Mouse (Mus musculus): ENCODE results near the gene Polr2f.

The Polr2f gene

DNA sequence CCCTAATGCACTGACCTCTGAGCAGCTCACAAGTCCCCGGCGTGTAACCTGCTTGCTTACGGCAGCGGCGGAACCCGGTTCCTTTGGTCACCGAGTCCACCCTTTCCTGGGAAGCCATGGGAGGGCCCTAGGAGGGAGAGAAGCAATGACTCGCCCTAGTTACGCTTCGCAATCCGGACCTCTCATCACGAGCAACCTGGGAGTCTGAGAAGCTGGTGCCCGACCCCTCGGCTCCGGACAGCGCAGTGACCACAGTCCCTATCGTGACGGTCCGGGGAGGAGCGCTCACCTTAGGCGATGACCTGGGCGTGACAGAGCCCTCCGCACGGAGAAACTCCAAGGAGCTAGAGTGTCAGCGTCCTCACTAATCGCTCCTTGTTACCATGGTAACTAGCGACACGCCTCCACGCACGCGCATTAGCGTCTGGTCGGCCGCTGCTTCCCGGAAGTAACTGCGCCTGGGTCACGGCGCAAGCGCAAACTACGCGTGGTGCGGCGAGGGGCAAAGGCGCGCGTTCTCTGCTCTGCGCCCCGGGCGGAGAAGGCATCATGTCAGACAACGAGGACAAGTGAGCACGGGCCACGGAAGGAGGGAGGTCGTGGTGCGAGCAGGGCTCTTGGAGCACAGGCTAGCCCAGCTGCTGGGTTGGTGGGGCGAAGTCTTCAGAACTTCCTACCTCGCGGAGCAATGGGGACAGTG lies at the start of gene Polr2f, which contains the start of gene 1700088E04Rik:
Polr2f (plus strand) TSS at position 144 of the 700 bp plus-strand sequence.
1700088E04Rik (minus strand) TSS at position 388 of the 700 bp plus-strand sequence.
- DNase-seq, result peak; percentile 97

DNA sequence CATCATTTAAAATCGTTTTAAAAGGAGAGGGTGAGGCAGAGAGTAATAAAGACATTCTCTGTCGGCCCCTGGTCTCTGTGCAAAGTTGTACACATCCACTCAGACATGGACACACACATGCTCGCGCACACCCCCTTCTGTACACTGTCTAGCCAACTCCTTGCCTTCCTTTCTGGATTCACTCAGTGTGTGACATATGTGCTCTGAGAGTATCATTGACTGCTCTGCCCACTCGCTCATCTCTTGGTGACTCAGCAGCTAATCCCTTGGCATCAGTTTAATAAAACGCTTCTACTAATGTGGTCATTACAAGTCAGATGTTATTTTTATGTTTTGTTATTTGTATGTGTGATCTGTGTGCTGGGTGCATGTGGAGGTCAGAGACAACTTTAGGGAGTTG lies 48.5 kb upstream of the Polr2f start:
- no peak for DNase-seq

DNA sequence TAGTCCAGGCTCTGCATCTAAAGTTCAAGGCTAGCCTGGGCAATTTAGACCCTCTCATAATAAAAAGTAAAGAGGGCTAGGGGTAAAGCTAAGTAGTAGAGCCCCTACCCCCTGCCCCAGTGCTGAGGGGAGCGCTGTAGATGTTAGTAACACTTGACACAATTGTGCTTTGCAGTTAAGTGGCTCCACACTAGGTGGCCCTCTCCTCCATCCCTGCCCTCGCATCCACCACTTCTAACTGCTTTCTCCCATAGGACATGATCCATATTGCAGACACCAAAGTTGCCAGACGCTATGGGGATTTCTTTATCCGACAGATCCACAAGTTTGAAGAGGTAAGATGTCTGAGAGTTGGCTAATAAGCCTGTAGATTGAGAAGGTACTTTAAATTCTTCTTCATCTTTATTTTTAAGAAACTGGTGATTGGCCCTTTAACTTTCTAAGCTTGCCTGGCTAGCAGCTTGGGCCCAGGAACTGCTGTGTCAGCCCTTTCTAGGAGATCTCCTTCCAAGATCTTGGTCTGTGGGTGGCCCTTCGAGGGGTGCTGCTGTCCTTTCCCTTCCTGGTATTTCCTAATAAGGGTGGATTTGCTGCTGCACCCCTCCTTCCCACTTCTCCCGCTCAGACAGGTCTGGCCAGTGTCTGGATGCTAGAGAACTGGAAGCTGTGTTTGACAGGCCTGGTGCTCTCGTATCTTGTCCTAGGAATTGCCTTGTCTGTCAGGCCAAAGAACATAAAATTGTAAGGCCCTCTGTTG lies 47.5 kb upstream of the Polr2f start:
- DNase-seq, result peak; percentile 27

DNA sequence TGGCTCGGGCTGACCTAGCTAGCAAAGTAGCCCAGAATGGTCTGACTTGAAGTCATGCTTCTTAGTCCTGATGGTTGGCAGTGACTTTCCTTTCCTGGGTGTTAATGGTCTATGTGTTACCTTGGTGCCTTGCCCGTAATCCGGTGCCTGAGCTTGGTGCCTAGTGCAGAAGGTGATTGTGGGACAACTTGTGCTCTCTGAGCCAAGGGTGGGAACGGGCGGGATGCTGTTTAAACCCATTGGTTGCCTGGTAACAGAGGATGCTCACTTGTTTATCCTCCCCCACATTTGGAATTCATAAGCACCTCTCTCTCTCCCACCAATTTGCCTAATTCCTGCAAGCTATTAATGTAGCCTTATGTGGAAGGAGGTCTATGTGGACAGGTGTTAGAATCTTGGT lies 45.3 kb upstream of the Polr2f start:
- DNase-seq, result no peak

DNA sequence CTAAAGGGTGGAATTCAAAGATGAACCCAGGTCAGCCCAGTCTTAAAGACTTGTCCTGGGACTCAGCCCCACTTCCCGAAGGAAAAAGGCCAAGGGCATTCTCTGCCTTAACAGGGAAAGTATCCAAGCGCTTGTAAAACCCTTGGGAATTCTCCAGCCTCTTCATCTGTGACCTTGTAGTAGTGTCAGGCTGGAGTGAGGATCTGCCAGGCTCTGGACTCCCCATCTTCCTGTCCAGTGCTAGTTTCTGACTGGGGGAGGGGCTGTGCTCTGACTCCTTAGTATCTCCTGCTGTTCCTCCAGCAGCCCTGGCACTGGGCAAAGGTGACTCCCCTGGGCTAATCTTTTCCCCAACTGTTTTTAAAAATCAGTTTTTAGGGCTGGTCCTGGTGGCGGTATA lies 44.3 kb upstream of the Polr2f start:
- no peak for DNase-seq

DNA sequence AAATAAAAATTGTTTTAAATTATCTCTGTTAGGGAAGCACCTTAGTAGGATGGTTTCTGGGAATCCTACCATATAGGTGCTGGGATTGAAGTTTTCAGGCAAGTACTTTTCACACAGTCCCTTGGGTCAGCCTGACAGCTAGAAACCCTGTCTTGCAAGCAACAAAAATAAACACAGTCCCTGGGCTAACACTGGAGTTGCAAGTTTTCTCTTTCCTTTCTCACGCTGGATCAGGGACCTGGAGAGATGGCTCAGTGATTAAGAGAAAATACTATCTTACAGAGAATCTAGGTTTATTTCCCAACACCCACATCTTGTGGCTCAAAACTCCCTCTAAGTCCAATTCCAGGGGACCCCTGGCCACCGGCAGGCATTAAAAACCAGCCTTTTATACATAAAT lies 43.7 kb upstream of the Polr2f start:
- DNase-seq, result no peak

DNA sequence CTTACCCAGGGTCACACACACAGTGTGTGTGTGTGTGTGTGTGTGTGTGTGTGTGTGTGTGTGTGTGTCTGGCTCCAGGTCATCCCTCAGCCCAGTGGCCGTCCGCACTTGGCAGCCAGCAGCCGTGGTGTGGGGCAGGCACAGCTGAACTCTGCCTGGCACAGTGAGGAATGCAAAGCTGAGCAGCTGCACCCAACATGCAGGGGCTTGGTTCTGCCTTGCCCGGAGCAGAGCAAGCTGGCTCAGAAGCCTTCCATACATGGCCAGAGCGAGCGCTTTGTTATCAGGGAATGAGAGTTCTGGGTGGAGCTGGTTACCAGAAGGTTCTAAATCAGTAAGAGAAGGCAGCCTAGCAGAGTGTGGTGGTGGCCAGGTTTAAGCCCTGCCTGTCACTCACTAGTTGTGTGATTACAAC lies 43.2 kb upstream of the Polr2f start:
- peak; percentile 45 for DNase-seq

DNA sequence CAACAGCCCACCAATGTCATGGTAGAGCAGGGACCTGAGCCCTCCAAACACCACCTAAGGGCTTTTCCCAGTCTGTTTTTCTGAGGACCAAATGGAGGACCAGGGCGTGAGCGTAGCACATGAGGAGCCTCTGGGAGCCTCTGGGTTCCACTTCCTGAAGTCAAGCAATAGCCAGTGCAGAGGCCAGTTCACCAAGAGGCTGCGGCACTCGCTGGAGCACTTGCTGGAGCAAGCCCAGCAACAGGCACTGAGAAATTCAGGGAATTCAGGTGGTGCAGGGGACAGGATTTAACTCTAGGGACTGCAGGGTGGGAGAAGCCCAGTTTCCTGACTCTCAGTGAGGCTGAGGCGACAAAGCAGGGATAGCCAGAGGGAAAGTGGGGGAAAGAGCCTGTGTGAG lies 42.6 kb upstream of the Polr2f start:
- DNase-seq, result no peak

DNA sequence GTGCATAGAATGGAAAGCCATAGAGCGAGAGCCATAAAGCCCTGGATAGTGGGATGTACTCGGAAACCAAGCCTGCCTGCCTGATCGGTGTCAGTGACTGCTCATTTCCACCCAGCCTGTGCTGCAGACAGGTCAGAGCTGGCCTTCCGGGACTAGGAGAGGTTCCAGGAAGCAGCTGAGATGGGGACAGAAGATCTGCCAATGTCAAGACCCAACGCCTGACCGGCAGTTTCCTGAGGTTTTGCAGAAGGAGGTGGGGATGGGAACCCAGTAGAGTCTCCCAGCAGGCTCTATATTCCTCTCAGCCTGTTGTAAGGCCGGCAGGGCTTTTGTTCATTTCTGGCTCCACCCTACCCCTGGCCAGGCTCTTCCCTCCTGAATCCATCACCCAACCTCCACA lies 41.9 kb upstream of the Polr2f start:
- no peak for DNase-seq

DNA sequence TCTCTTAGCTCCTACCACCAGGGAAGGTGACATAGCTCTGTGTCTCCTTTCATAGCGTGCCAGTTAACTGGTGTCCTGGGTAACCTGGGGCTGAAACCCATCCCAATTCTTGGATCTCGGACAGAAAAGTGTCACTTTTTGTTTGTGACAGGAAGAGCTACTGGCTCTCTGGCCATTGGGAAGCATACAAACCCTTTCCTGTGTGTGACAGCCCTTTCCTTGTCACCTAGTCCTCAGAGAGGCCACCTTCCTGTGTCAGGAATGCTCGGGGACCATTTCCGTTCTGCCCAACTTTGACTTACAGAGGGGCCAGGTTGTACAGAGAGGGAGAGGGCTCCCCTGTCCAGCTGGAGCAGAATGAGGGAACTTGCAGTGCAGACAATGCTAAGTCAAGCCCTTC lies 41.4 kb upstream of the Polr2f start:
- DNase-seq, result no peak

DNA sequence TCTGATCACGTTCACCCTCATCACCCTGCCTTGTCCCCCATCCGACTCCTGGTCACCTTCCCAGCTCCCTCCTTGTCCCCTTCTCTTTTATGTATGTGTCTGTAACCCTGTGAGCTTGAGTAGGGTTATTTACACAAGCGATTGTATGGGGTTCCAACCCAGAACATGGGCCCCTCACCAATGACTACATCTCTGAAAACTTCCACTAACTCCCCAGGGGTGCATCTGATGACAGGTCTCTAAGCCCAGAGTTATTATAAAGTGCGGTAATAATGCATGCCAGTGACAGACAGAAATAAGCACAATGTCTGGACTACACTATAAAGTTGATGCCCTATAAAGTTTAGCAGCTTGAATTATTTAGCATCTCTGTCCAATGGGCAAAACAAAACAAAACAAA lies 40.4 kb upstream of the Polr2f start:
- DNase-seq, result no peak

DNA sequence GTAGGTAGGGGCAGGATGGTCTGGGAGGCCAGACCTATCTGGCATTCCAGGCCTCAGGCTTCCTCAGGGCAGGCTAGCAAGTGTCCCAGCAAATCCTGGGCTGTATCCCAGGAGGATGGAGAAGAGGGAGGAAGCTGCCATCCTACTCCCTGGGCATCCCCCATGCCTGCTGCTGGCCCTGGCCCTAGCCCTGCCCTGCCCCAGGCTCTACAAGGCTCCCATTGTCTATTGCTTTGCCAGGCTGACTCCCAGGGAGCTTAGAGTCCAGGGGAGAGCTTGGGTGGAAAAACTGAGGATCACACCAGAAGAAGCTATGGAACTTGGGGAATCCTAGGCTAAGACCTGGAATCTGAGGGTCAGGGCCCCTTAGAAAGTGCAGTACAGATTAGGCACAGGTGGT lies 39.3 kb upstream of the Polr2f start:
- no peak for DNase-seq

DNA sequence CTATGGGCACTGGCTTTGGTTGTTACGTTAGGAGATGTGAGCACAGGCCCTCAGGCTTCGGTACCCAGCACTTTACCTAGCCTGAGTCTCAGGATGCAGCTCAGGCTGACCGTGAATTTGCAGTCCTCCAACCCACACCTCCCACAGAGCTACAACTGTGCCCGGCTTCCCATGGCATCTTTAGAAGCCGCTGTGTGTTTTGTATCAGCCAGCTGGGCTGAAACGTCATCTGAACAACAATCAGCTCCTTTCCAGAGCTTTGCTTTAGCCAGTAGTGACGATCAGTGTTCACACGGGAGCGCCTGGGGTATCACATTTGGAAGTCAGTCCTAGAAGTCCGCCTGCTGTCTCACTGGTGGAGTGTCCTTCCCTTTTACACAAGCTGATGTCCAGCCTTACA lies 37.5 kb upstream of the Polr2f start:
- no peak for DNase-seq

DNA sequence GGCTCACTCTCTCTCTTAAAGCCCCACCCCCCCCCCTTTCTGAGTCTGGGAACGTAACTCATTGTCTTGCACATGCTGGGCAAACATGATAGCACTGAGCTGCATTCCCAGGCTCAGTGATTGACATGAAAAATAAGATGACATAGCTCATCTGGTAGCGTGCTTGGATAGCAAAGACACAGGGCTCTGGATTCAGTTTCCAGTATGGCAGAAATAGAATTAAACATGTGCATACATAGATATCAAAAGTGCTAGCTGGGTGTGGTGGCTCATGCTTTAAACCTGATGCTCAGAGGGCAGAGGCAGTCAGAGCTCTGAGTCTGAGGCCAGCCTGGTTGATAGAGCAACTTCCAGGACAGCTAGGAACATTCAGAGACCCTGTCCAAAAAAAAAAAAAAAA lies 35.0 kb upstream of the Polr2f start:
- DNase-seq, result no peak

DNA sequence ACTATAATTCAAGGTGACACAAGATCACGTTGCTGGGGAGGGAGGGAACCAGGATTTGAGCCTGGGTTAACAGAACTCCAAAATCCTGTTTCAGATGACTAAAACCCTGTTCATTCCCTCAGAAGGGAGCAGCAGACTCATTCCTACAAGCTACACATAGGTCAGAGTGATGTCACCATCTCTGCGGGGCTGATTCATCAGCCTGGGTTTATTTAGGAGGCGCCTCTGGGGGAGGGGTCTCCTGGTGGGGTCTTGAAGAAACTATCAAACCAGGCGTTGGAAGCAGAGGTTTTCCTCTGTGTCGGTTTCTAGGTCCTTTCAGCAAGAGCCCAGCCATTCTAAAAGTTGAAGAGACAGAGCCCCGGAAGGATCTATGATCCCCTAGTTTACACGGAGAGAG lies 32.8 kb upstream of the Polr2f start:
- peak; percentile 18 for DNase-seq

DNA sequence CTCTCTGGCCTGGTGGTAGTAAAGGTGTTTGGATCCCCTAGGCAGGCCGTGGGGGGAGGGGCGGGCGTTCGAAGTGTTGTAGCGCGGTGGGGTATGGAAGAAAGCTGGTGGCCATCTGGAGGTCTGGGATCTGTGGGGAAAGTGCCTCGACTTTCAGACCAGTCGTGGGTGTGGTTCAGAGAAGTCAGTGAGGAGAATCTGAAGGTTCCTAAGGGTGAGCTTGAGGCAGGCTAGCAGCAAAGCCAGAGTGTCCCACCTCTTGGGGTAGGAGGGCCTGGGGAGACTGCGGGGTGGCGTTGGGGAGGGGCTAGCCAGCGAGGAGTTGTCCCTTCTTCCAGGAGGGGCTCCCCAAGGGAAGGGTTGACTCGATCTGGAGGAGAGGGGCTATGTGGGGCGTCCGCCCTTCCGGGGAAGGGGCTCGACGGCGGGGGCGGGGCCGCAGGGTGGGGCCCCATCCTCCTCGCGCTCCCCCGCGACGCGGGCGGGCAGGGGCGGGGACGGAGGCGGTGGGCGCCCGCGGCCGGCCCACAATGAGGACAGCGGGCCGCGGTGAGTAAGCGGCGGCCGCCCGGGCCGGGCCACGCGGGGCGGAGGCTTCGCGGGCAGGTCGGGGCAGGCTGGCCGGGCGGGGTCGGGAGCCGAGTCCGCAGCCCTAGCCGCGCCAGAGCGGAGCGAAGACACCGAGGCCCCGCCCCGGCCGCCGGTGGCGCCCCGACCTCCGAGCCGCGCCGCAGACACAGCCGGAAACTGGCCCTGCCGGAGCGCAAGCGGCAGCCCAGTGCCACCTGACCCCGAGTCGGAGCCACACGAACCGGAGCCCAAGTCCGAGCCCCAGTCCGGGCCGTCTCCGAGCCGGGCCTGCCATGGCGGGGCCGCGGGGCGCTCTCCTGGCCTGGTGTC lies 32.1 kb upstream of the Polr2f start, which contains the start of gene Micall1:
Micall1 (plus strand) TSS at position 478 of the 900 bp plus-strand sequence.
- DNase-seq, result peak; percentile 68

DNA sequence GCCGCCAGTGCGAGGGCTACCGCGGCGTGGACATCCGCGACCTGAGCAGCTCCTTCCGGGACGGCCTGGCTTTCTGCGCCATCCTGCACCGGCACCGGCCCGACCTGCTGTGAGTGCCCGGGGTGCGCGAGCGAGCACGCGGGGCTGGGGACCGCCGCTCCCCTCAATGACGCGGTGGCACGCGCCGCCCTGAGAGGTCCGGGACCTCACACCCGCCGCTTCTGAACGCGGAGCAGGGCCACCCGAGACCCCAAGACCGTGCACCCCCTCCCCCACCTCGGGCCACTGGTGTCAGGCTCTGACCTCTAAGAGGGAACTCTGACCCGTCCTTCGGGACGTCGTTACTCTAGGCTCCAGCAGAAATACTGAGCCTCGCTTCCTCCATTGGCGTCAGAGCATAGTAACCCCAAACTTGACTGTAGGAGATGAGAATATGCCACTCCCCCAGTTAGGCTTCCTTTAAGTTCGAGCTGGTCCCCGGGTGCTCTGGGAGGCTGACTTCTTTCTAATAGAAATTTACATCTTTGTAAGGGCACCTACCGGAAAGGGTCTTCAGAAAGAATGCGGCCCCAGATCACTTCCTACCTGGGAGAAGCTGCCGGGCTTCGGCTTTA lies 31.4 kb upstream of the Polr2f start:
- DNase-seq, result no peak

DNA sequence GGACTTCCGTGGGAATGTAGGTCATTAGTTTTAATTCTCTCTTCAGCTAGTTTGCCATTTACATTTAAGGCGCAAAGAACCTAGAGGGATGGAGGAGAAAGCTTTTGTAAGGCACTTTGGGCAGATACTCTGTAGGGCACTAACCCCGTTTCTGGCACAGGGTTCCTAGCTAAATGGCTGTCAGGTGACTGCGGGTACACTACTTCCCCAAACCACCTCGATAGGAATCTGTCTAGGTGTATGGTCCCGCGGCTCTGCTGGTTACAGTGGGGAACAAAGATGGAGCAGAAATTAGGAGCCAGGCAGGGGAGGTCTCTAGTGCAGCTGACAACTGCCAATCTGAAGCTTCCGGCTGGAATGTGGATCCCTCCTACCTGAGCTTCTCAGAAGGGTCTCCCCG lies 30.8 kb upstream of the Polr2f start:
- DNase-seq, result no peak

DNA sequence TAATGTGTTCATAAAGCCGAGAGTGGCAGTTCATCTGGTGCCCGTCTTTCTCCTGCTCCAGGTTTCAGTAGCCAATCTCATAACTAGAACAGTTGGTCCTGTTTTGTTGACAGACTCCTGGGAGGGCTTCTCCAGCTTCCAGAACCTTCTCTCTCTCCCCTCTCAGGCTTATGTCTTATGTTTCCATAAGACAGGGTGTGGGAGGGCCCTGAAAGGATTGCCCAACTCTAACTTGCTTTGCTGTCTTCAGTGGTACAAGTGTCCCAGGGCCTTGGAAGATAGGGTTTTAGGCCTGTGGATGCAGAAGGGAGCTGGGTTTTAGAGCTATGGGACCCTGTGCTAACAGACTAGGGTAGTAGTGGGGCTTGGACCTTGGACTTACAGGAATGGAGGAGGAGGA lies 30.3 kb upstream of the Polr2f start:
- DNase-seq, result no peak

DNA sequence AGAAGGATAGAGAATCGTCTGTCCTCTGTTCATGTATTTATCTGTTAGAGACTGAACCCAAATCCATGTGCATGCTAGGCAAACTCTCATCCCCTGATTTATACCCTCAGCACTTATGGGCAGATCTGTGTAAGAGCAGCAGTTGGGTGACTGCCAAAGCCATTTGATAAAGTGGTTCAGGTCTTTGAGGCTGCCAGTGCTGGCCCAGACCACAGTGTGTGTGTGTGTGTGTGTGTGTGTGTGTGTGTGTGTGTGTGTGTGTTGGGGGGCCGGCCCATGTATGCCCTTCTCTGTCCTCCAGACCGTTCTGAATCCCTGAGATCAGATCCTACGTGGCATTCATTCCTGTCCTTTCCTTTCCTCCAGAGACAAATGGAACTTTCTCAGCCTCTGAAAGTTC lies 29.0 kb upstream of the Polr2f start:
- DNase-seq, result no peak

DNA sequence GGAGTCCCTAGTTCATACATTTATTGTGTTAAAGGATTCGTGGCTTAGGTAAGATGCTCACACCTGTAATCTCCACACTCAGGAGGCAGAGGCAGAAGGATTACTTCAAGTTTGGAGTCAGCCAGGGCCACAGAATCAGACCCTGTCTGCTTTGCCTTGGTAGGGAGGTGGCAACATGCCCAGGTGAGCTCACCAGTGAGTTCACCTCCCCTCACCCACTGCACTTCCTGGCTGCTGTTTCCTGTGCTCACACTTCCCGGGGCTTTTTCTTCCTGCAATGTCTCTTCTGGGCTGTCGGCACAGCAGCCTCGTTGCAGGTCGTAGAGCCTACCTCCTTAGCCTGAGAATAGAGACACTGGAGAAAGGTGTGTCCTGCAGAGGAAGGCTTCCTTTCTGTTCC lies 25.5 kb upstream of the Polr2f start:
- DNase-seq, result no peak

DNA sequence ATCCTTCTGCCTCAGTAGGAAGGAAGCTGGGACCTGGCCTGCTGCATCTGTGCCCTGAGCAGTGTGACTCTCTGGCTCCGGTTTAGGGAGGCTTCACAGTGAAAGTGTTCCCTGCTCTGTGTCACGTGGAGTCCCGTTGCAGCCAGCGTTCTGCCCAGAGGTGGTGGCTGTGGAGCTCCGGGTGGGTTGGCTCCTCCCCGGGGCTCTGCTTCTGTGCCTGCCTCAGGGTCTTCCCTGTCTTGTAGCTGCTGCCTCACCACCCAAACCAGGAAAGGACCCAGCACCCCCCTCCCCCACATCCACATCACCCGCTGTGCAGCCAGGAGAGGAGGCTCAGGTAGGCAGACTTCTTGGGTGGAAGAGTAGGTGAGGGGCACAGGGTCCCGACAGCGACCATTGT lies 21.3 kb upstream of the Polr2f start:
- no peak for DNase-seq

DNA sequence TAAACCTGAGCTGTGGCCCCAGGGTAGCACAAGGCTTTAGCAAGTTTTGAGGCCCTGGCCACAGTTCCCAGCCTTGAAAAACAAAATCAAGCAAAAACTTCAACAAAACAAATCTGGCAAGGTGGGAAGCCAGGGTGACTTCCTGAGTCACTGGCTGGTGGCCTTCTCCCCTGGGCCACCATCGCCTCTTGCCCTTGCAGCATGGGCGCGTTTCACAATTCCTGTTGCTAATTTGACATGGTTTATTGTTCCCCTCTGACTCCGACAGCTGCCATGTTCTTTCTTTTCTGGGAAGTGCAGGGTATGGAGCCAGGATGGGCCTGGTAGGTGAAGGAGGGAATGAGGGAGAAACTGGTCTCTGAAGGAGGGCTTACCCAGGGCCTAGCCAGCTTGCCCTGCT lies 18.7 kb upstream of the Polr2f start:
- no peak for DNase-seq
